Mouse (Mus musculus) heart, embryonic 14.5 days (tissue): Measurements from ENCODE around the gene Cyp2c68. TPM values are rescaled to one million over a fixed set of nuclear protein-coding genes. Genes with fewer than 3 reads are reported as not detected.
"Not testable (repeated sequence)": the region's sequence is repeated elsewhere in the genome, so short reads cannot be mapped to it uniquely, and the experiment has no call there.

Experiments used
- ATAC-seq: fragments of 200-750 bp; cut with Nextera tagmentation; 2 replicates; pipeline ENCODE4 v1.8.0; 2017; ENCODE audit warnings: low read depth, moderate TSS enrichment; ENCODE audit not compliant: insufficient number of reproducible peaks, insufficient read depth, low FRiP score
- H3K27ac ChIP-seq, 2 experiments: fragments of 200-500 bp in 1 of 2; fragments of 300-500 bp in 1 of 2; sonication (generic) in 1 of 2; replicated peaks in 1 of 2; 2 replicates each; pipeline ENCODE4 v1.5.1; 2012 to 2014; ENCODE audit warnings: low read depth in 2 of 2, low read length in 2 of 2, control low read depth in 1 of 2, mild to moderate bottlenecking in 1 of 2, mixed read lengths in 1 of 2; ENCODE audit not compliant: control insufficient read depth in 1 of 2, insufficient read depth in 1 of 2
- H3K27me3 ChIP-seq: fragments of 300-500 bp; sonication (generic); 2 replicates; pipeline ENCODE4 v1.6.1; 2014; ENCODE audit warnings: mild to moderate bottlenecking, low read length, control low read depth; ENCODE audit not compliant: control insufficient read depth, insufficient read depth
- H3K36me3 ChIP-seq: fragments of 300-500 bp; sonication (generic); 2 replicates; pipeline ENCODE4 v1.6.1; 2014; ENCODE audit warnings: mild to moderate bottlenecking, control low read depth, low read length, mixed read lengths; ENCODE audit not compliant: control insufficient read depth, insufficient read depth
- H3K4me1 ChIP-seq, 2 experiments: fragments of 200-500 bp in 1 of 2; fragments of 300-500 bp in 1 of 2; sonication (generic) in 1 of 2; 2 replicates each; pipeline ENCODE4 v1.6.1; 2012 to 2014; ENCODE audit warnings: low read length in 2 of 2, control low read depth in 1 of 2, mixed read lengths in 1 of 2; ENCODE audit not compliant: control insufficient read depth in 2 of 2, insufficient read depth in 2 of 2
- H3K4me2 ChIP-seq: fragments of 300-500 bp; sonication (generic); 2 replicates; pipeline ENCODE4 v1.6.1; 2014; ENCODE audit warnings: mild to moderate bottlenecking, low read length
- H3K4me3 ChIP-seq, 2 experiments: fragments of 200-500 bp in 1 of 2; fragments of 300-500 bp in 1 of 2; sonication (generic) in 1 of 2; 2 replicates each; pipeline ENCODE4 v1.5.1; 2012 to 2014; ENCODE audit warnings: low read length in 2 of 2, mild to moderate bottlenecking in 2 of 2, control low read depth in 1 of 2, low read depth in 1 of 2, moderate library complexity in 1 of 2; ENCODE audit not compliant: control insufficient read depth in 1 of 2, insufficient read depth in 1 of 2
- H3K9ac ChIP-seq: fragments of 300-500 bp; sonication (generic); 2 replicates; pipeline ENCODE4 v1.6.1; 2014; ENCODE audit warnings: mild to moderate bottlenecking, low read length
- H3K9me3 ChIP-seq: fragments of 300-500 bp; sonication (generic); 2 replicates; pipeline ENCODE4 v1.6.1; 2016; ENCODE audit warnings: low read length, control low read depth; ENCODE audit not compliant: control insufficient read depth
- WGBS: fragments of 180-500 bp; shearing (Covaris S2); extraction: QIAGEN DNeasy Blood & Tissue Kit; methylation state at CpG from one replicate; pipeline ENCODE4 v1.1.7; 2014; 5-methylcytosine and 5-hydroxymethylcytosine counted together
- polyA plus RNA-seq: library from polyadenylated mRNA; unstranded; fragments of >200 nt; fragmentation: Nextera tagmentation; extraction: Ambion mirVana; gene quantifications from 2 replicates; pipeline ENCODE4 v1.2.1, GENCODE M21; 2014

The Cyp2c68 gene
- polyA plus RNA-seq, 1 experiment from 2014 or later = not detected

- H3K9me3 ChIP-seq = peaks cover 11% of the 10 kb centered on the region
- no peak overlapping the region for H3K9ac ChIP-seq
- ATAC-seq = no peak
- no peaks in the 10 kb centered on the region for H3K4me1 ChIP-seq
- 82% methylated on average over 9 of the region's 9 CpGs for WGBS
- H3K27ac ChIP-seq = no peak overlapping the region
- no peak overlapping the region for H3K4me2 ChIP-seq
- H3K27me3 ChIP-seq = no peaks in the 10 kb centered on the region
- H3K36me3 ChIP-seq = no peaks in the 10 kb centered on the region
- no peak overlapping the region for H3K4me3 ChIP-seq
Observed at GRCm38 (mm10) chr19:39647519-39647918, 93.3 kb downstream of the Cyp2c68 start.

GRCm38 (mm10) chr19:39644551-39644950 lies 96.3 kb downstream of the Cyp2c68 start:
- H3K36me3 ChIP-seq, H3K9me3 ChIP-seq, H3K4me3 ChIP-seq, H3K4me2 ChIP-seq, H3K4me1 ChIP-seq, ATAC-seq, H3K27me3 ChIP-seq, H3K27ac ChIP-seq, H3K9ac ChIP-seq: not testable (repeated sequence)
- 79% methylated on average over 7 of the region's 7 CpGs for WGBS

Other genes starting within 250 kb of the Cyp2c68 start
- not detected in 2 replicates for gene Cyp2c39, start 230.2 kb downstream of the Cyp2c68 start, polyA plus RNA-seq
- not detected in 2 replicates for gene Cyp2c67, start 92.0 kb downstream of the Cyp2c68 start, polyA plus RNA-seq
- not detected in 2 replicates for gene Cyp2c40, start 71.8 kb upstream of the Cyp2c68 start, polyA plus RNA-seq
- not detected in 2 replicates for gene Cyp2c69, start 145.7 kb upstream of the Cyp2c68 start, polyA plus RNA-seq